18 mouse cellular contexts compared by ENCODE assay signal in the genomic region with DNA sequence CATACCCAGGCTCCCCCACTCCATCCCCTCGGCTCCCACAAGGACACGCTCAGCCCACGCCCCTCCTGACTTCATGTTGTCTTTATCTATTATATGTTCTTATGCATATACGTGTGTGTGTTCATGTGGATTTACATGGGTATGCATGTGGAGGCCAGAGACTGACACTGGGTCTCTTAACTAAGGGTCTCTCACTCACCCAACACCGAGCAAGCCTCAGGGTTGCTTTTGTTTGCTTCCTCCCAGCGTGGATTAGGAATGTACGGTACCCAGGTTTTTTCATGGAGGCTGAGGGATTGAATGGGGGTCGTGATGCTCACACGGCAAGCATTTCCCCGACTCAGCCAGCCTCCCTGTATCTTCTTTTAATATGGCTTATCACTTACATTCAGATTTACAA. TPM values are rescaled to one million over a fixed set of nuclear protein-coding genes. Genes with fewer than 3 reads are reported as not detected.
DNase-seq lines count a peak whose midpoint lies in the region.
"Had no signal": no experiment of that assay in that cellular context is flagged by ENCODE, and none has a peak within 500 bp of the region (broad histone marks: within the 10 kb centered on the region; RNA-seq: fewer than 3 reads in every experiment).

No protein-coding gene starts in this region.

- no peak overlapping the region for H3K27ac ChIP-seq in heart, embryonic 10.5 days

- H3K27me3 ChIP-seq in heart, embryonic 10.5 days (ENCODE audit: insufficient read depth, poor library complexity, severe bottlenecking), result no peaks in the 10 kb centered on the region
- H3K27me3 ChIP-seq: CH12.LX had no signal

- WGBS in heart, embryonic 10.5 days, result 85% methylated on average over 10 of the region's 10 CpGs

- intact Hi-C loops in heart, postnatal 36 days (cut with DNase I), result no loop called here
- intact Hi-C loops in heart, postnatal 10 days (cut with DNase I), result no loop called here

- peak; percentile 61 for DNase-seq in heart, adult 11 months
- no peak for DNase-seq in heart, postnatal 36 days
- peak; percentile 65 for DNase-seq in heart, embryonic 10.5 days (ENCODE audit: low spot score)
- DNase-seq in heart, postnatal 10 days, result no peak
- DNase-seq: adrenal gland, adult 2 months; adrenal gland, adult 8-10 months; adrenal gland, postnatal 10 days; adrenal gland, postnatal 14 days; adrenal gland, postnatal 25 days; adrenal gland, postnatal 36 days; B cell, adult 2 months; cerebellum, adult 11 months; cerebellum, adult 11-12 months; cerebellum, adult 18-20 months had no signal

- no peaks in the 10 kb centered on the region for H3K4me1 ChIP-seq in heart, embryonic 10.5 days

- no peaks in the 10 kb centered on the region for H3K36me3 ChIP-seq in heart, embryonic 10.5 days
- H3K36me3 ChIP-seq: G1E had no signal

- no peak overlapping the region for H3K4me3 ChIP-seq in heart, embryonic 10.5 days

- no peaks in the 10 kb centered on the region for H3K9me3 ChIP-seq in heart, embryonic 10.5 days
- H3K9me3 ChIP-seq: G1E had no signal

RNA-seq across cellular contexts. Expression of gene Abca17, which starts 25.8 kb away (rescaled TPM):
- total RNA-seq in heart, postnatal 36 days (2021), result under 1 TPM in 1 of 2 experiments, not detected in 1; 0.08 TPM
- polyA plus RNA-seq in heart, embryonic 10.5 days (2016; fragmentation: Nextera tagmentation; extraction: Ambion mirVana), result not detected in 2 replicates
- total RNA-seq in heart, postnatal 10 days (2021), result not detected
- total RNA-seq: adrenal gland, postnatal 14 days; CH12.LX; ES-E14 had no signal
- polyA plus RNA-seq: adrenal gland, adult 2 months; C2C12; G1E had no signal

RNA-seq across cellular contexts. Expression of gene Abca3, which starts 26.7 kb away (rescaled TPM):
- 10 to 100 TPM; 13.5 to 15.5 TPM for total RNA-seq in heart, postnatal 36 days (2021)
- 7.2 and 8.2 TPM in 2 replicates for polyA plus RNA-seq in heart, embryonic 10.5 days (2016; fragmentation: Nextera tagmentation; extraction: Ambion mirVana)
- total RNA-seq in heart, postnatal 10 days (2021), result 10 to 100 TPM; 14.5 to 15.3 TPM

Comparison
In these comparisons a context has a peak if more than half of its experiments do, and no peak if none do; other contexts are left out.
1. DNase-seq: peak in heart, adult 11 months (single experiment) and heart, embryonic 10.5 days (single experiment); none in heart, postnatal 36 days (0 of 2) and heart, postnatal 10 days (0 of 2).